Comparison of ENCODE assay signal across 7 mouse cellular contexts in the genomic region with DNA sequence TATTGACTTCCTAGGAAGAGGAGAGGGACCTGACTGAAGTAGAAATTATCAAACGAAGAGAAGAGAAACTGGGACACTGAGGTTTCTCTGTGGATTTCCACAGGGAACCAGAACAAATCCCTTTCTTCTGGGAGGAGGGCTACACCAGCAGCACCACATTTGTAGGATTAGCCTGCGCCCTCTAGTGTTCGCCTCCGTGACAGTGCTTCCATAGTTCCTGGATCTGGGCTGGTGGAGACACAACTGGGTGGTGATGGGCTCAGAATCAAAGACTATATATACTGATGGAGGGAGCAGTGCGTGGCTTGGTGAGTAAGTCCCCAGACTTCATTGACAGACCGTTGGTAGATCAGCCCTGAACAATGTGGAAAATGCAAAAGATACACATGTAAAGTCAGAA.
DNase-seq lines count a peak whose midpoint lies in the region; ATAC-seq lines count a peak whose summit lies in the region.

No protein-coding gene starts in this region.

- no peak overlapping the region for H3K9ac ChIP-seq in forebrain, embryonic 14.5 days (ENCODE audit: low read length)

- no peaks in the 10 kb centered on the region for H3K27me3 ChIP-seq in forebrain, embryonic 14.5 days (replicated peaks; ENCODE audit: control insufficient read depth, insufficient read depth, low read length)

- H3K36me3 ChIP-seq in forebrain, embryonic 14.5 days (ENCODE audit: control insufficient read depth, insufficient read depth, low read length) = no peaks in the 10 kb centered on the region

- H3K4me2 ChIP-seq in forebrain, embryonic 14.5 days (ENCODE audit: low read length) = no peak overlapping the region

- H3K4me1 ChIP-seq in forebrain, embryonic 14.5 days (ENCODE audit: control insufficient read depth, insufficient read depth, low read length) = no peaks in the 10 kb centered on the region

- peak; percentile 92 for DNase-seq in NIH3T3 (ENCODE audit: low read depth)
- DNase-seq in c-Kit-positive CD71-negative TER-119-negative erythroid progenitor cells, embryonic 14.5 days (ENCODE audit: low read depth) = peak; percentile 19
- peak; percentile 80 for DNase-seq in forebrain, embryonic 14.5 days (ENCODE audit: low spot score)
- DNase-seq in layer of hippocampus, postnatal 14 days (ENCODE audit: low spot score in 2 of 2) = peak; percentile 50 to 67
- peak; percentile 27 for DNase-seq in skeletal muscle tissue, adult 2 months (ENCODE audit: low read depth, low spot score)

- ATAC-seq in forebrain, embryonic 14.5 days = peak; percentile 74
- peak; percentile 53 to 56; a peak in 2 of 4 replicates for ATAC-seq in hematopoietic stem cell, adult 5-6 weeks (replicated peaks in 1 of 2; ENCODE audit: insufficient read depth in 1 of 2, low FRiP score in 2 of 2, low TSS enrichment in 1 of 2, low read depth in 1 of 2, poor library complexity in 2 of 2, severe bottlenecking in 2 of 2)
- peak; percentile 66 for ATAC-seq in megakaryocyte progenitor cell, adult 5-6 weeks (replicated peaks; ENCODE audit: poor library complexity)

- H3K4me3 ChIP-seq in forebrain, embryonic 14.5 days (ENCODE audit: low read depth, low read length) = no peak overlapping the region

- H3K27ac ChIP-seq in forebrain, embryonic 14.5 days (ENCODE audit: low read depth, low read length) = no peak overlapping the region

- 27% methylated on average over 6 of the region's 6 CpGs for WGBS in forebrain, embryonic 14.5 days

- H3K9me3 ChIP-seq in forebrain, embryonic 14.5 days (replicated peaks; ENCODE audit: control insufficient read depth, low read length) = no peaks in the 10 kb centered on the region

Comparison
In these comparisons a context has a peak if more than half of its experiments do, and no peak if none do; other contexts are left out.
1. DNase-seq: peak in every context shown above with its lines; median percentile 92 in NIH3T3; 80 in forebrain, embryonic 14.5 days; 58 in layer of hippocampus, postnatal 14 days; 27 in skeletal muscle tissue, adult 2 months; 19 in c-Kit-positive CD71-negative TER-119-negative erythroid progenitor cells, embryonic 14.5 days.